Mouse (Mus musculus) midbrain, embryonic 11.5 days (tissue): ENCODE measurements around the gene Cox6a1. TPM values are rescaled to one million over a fixed set of nuclear protein-coding genes. Genes with fewer than 3 reads are reported as not detected.

Experiments
- ATAC-seq: fragments of 200-750 bp; cut with Nextera tagmentation; 2 replicates; pipeline ENCODE4 v1.8.0; 2017; ENCODE audit warnings: moderate TSS enrichment, moderate library complexity; ENCODE audit not compliant: low FRiP score
- DNase-seq: peaks from one replicate; pipeline ENCODE4 v3.0.0; 2015; ENCODE audit warnings: low spot score; ENCODE audit errors: missing footprints
- H3K27ac ChIP-seq: fragments of 300-500 bp; sonication (generic); 2 replicates; pipeline ENCODE4 v1.5.1; 2014; ENCODE audit warnings: low read depth, low read length
- H3K27me3 ChIP-seq: fragments of 300-500 bp; sonication (generic); 2 replicates; pipeline ENCODE4 v1.6.1; 2014; ENCODE audit warnings: mild to moderate bottlenecking, low read length, moderate library complexity, mixed read lengths; ENCODE audit not compliant: control insufficient read depth, insufficient read depth
- H3K36me3 ChIP-seq: fragments of 300-500 bp; sonication (generic); 2 replicates; pipeline ENCODE4 v1.6.1; 2014; ENCODE audit warnings: mild to moderate bottlenecking, low read length, moderate library complexity, mixed read lengths; ENCODE audit not compliant: control insufficient read depth, insufficient read depth
- H3K4me1 ChIP-seq: fragments of 300-500 bp; sonication (generic); 2 replicates; pipeline ENCODE4 v1.6.1; 2014; ENCODE audit warnings: low read length; ENCODE audit not compliant: control insufficient read depth, insufficient read depth
- H3K4me2 ChIP-seq: fragments of 300-500 bp; sonication (generic); 2 replicates; pipeline ENCODE4 v1.6.1; 2014; ENCODE audit warnings: mild to moderate bottlenecking, moderate library complexity
- H3K4me3 ChIP-seq: fragments of 300-500 bp; sonication (generic); 2 replicates; pipeline ENCODE4 v1.5.1; 2014; ENCODE audit warnings: low read depth, low read length
- H3K9ac ChIP-seq: fragments of 300-500 bp; sonication (generic); 2 replicates; pipeline ENCODE4 v1.6.1; 2014; ENCODE audit warnings: low read length
- H3K9me3 ChIP-seq: fragments of 300-500 bp; sonication (generic); 2 replicates; pipeline ENCODE4 v1.6.1; 2016; ENCODE audit warnings: low read length; ENCODE audit not compliant: control insufficient read depth
- WGBS: fragments of 180-500 bp; shearing (Covaris S2); extraction: QIAGEN DNeasy Blood & Tissue Kit; methylation state at CpG from one replicate; pipeline ENCODE4 v1.1.7; 2014; 5-methylcytosine and 5-hydroxymethylcytosine counted together
- polyA plus RNA-seq: library from polyadenylated mRNA; unstranded; fragments of >200 nt; fragmentation: Nextera tagmentation; extraction: Ambion mirVana; gene quantifications from 2 replicates; pipeline ENCODE4 v1.2.1, GENCODE M21; 2014

Cox6a1 gene
- polyA plus RNA-seq, 1 experiment from 2014 or later = 840 TPM

- DNase-seq = no peak
- no peak overlapping the region for H3K4me3 ChIP-seq
- no peak overlapping the region for H3K9ac ChIP-seq
- H3K36me3 ChIP-seq = no peaks in the 10 kb centered on the region
- no peak for ATAC-seq
- peak overlapping the region; percentile 6; the same call in 1 of the 2 replicates for H3K4me2 ChIP-seq
- H3K9me3 ChIP-seq = no peaks in the 10 kb centered on the region
- peaks cover 6% of the 10 kb centered on the region for H3K4me1 ChIP-seq
- no peaks in the 10 kb centered on the region for H3K27me3 ChIP-seq
- WGBS = 90% methylated on average over 8 of the region's 8 CpGs
- H3K27ac ChIP-seq = no peak overlapping the region
Observed at GRCm38 (mm10) chr5:115359438-115359837, 10.7 kb upstream of the Cox6a1 start.

GRCm38 (mm10) chr5:115358872-115359271 lies 10.1 kb upstream of the Cox6a1 start:
- DNase-seq (peak; percentile 99), ATAC-seq (peak; percentile 70)
- WGBS = 5% methylated on average over 12 of the region's 12 CpGs
- no peaks in the 10 kb centered on the region for H3K27me3 ChIP-seq
- H3K9ac ChIP-seq = no peak overlapping the region
- no peak overlapping the region for H3K4me3 ChIP-seq
- H3K9me3 ChIP-seq = no peaks in the 10 kb centered on the region
- no peaks in the 10 kb centered on the region for H3K36me3 ChIP-seq
- H3K27ac ChIP-seq = no peak overlapping the region
- no peak overlapping the region for H3K4me2 ChIP-seq
- peaks cover 6% of the 10 kb centered on the region for H3K4me1 ChIP-seq

- Histone ChIP-seq H3K27me3 (no peaks in the 10 kb centered on the region), H3K4me3 (no peak overlapping the region), H3K4me1 (no peaks in the 10 kb centered on the region; the same call in 1 of the 2 replicates), H3K9me3 (no peaks in the 10 kb centered on the region), H3K9ac (no peak overlapping the region), H3K27ac (no peak overlapping the region), H3K4me2 (no peak overlapping the region), H3K36me3 (no peaks in the 10 kb centered on the region)
- WGBS = 65% methylated on average over 13 of the region's 13 CpGs
- no peak for ATAC-seq
- DNase-seq = peak; percentile 78
Observed at GRCm38 (mm10) chr5:115355070-115355469, 6.3 kb upstream of the Cox6a1 start.

GRCm38 (mm10) chr5:115351348-115351747 lies 2.6 kb upstream of the Cox6a1 start:
- H3K27ac ChIP-seq = no peak overlapping the region
- no peak overlapping the region for H3K4me2 ChIP-seq
- DNase-seq = no peak
- no peak for ATAC-seq
- 85% methylated on average over 5 of the region's 5 CpGs for WGBS
- no peaks in the 10 kb centered on the region for H3K9me3 ChIP-seq
- H3K36me3 ChIP-seq = no peaks in the 10 kb centered on the region
- H3K9ac ChIP-seq = no peak overlapping the region
- H3K4me1 ChIP-seq = peaks cover 14% of the 10 kb centered on the region
- H3K4me3 ChIP-seq = no peak overlapping the region
- H3K27me3 ChIP-seq = no peaks in the 10 kb centered on the region

- Histone ChIP-seq H3K4me1 (peaks cover 14% of the 10 kb centered on the region), H3K9ac (peak overlapping the region; percentile 78), H3K4me2 (peak overlapping the region; percentile 59), H3K27ac (peak overlapping the region; percentile 77; the same call in 1 of the 2 replicates), H3K9me3 (no peaks in the 10 kb centered on the region), H3K36me3 (peaks cover 12% of the 10 kb centered on the region), H3K4me3 (peak overlapping the region; percentile 89), H3K27me3 (no peaks in the 10 kb centered on the region)
- under 1% methylated on average over 18 of the region's 18 CpGs for WGBS
- ATAC-seq (peak; percentile 33), DNase-seq (no peak)
Observed at GRCm38 (mm10) chr5:115349225-115349555, 409 bp upstream of the Cox6a1 start.

GRCm38 (mm10) chr5:115347564-115347963 lies 1.2 kb downstream of the Cox6a1 start:
- Histone ChIP-seq H3K27me3 (no peaks in the 10 kb centered on the region), H3K9ac (no peak overlapping the region), H3K4me2 (peak overlapping the region; percentile 85), H3K4me3 (peak overlapping the region; percentile 89), H3K9me3 (no peaks in the 10 kb centered on the region), H3K4me1 (peaks cover 14% of the 10 kb centered on the region), H3K27ac (no peak overlapping the region), H3K36me3 (peaks cover 20% of the 10 kb centered on the region)
- WGBS = 6% methylated on average over 5 of the region's 5 CpGs
- peak; percentile 43; the same call in 1 of the 2 replicates for ATAC-seq
- DNase-seq = peak; percentile 96

- 13% methylated on average over 36 of the region's 36 CpGs for WGBS
- Histone ChIP-seq H3K9me3 (no peaks in the 10 kb centered on the region), H3K9ac (peak overlapping the region; percentile 94), H3K4me2 (peak overlapping the region; percentile 78), H3K36me3 (peaks cover 22% of the 10 kb centered on the region), H3K4me3 (peak overlapping the region; percentile 79), H3K27ac (peak overlapping the region; percentile 78; the same call in 1 of the 2 replicates), H3K27me3 (no peaks in the 10 kb centered on the region), H3K4me1 (peaks cover 11% of the 10 kb centered on the region; the same call in 1 of the 2 replicates)
- ATAC-seq = 0 out of 2 replicates have a peak, but pooled peaks have one; percentile 8
- DNase-seq = no peak
Observed at GRCm38 (mm10) chr5:115341314-115342165, 7.2 kb downstream of the Cox6a1 start.

- DNase-seq = peak; percentile 100
- peak within 1 kb of the TSS; percentile 94 for H3K9ac ChIP-seq
- H3K27me3 ChIP-seq = no peaks in the 10 kb centered on the region
- peak within 1 kb of the TSS; percentile 78 for H3K4me2 ChIP-seq
- WGBS = under 1% methylated on average over 62 of the region's 62 CpGs
- ATAC-seq = peak; percentile 91
- H3K4me1 ChIP-seq = peaks cover 11% of the 10 kb centered on the region; the same call in 1 of the 2 replicates
- peak within 1 kb of the TSS; percentile 79 for H3K4me3 ChIP-seq
- H3K9me3 ChIP-seq = no peaks in the 10 kb centered on the region
- peak within 1 kb of the TSS; percentile 78 for H3K27ac ChIP-seq
- peaks cover 22% of the 10 kb centered on the region for H3K36me3 ChIP-seq
Observed at GRCm38 (mm10) chr5:115340577-115341313, 8.0 kb downstream of the Cox6a1 start, which contains the start of the genes Gatc and Triap1. TSS of gene Gatc (minus strand) at chr5:115341178. TSS of gene Triap1 (plus strand) at chr5:115341225.
